Mouse (Mus musculus): ENCODE data around the gene Rbms2.
"Not testable (repeated sequence)": the region's sequence is repeated elsewhere in the genome, so short reads cannot be mapped to it uniquely, and the experiment has no call there.

Gene Rbms2

GRCm38 (mm10) chr10:128193113-128193512, 13.0 kb upstream of the Rbms2 start:
- DNase-seq (ENCODE audit: low spot score) = no peak

GRCm38 (mm10) chr10:128192030-128192766, 12.1 kb upstream of the Rbms2 start:
- DNase-seq (ENCODE audit: low spot score) = not testable (repeated sequence)

- DNase-seq (ENCODE audit: low spot score) = no peak
These were observed 11.4 kb upstream of the Rbms2 start for GRCm38 (mm10) chr10:128191472-128191871.

GRCm38 (mm10) chr10:128188242-128188877, 8.3 kb upstream of the Rbms2 start:
- DNase-seq (ENCODE audit: low spot score) = peak; percentile 70

GRCm38 (mm10) chr10:128187181-128187605, 7.1 kb upstream of the Rbms2 start:
- no peak for DNase-seq (ENCODE audit: low spot score)

- peak; percentile 37 for DNase-seq (ENCODE audit: low spot score)
These were observed 5.9 kb upstream of the Rbms2 start for GRCm38 (mm10) chr10:128185959-128186358.

GRCm38 (mm10) chr10:128185277-128185940, 5.3 kb upstream of the Rbms2 start:
- no peak for DNase-seq (ENCODE audit: low spot score)

GRCm38 (mm10) chr10:128184296-128184695, 4.2 kb upstream of the Rbms2 start:
- DNase-seq (ENCODE audit: low spot score) = no peak

GRCm38 (mm10) chr10:128177316-128177715, 2.8 kb downstream of the Rbms2 start:
- DNase-seq (ENCODE audit: low spot score) = no peak

- peak; percentile 34 for DNase-seq (ENCODE audit: low spot score)
These were observed 3.9 kb downstream of the Rbms2 start for GRCm38 (mm10) chr10:128175996-128176755.

- no peak for DNase-seq (ENCODE audit: low spot score)
These were observed 4.8 kb downstream of the Rbms2 start for GRCm38 (mm10) chr10:128175302-128175701.

- not testable (repeated sequence) for DNase-seq (ENCODE audit: low spot score)
These were observed 8.7 kb downstream of the Rbms2 start for GRCm38 (mm10) chr10:128171348-128171747.

- no peak for DNase-seq (ENCODE audit: low spot score)
These were observed 13.0 kb downstream of the Rbms2 start for GRCm38 (mm10) chr10:128167091-128167490.

GRCm38 (mm10) chr10:128165726-128166125, 14.4 kb downstream of the Rbms2 start:
- DNase-seq (ENCODE audit: low spot score) = not testable (repeated sequence)

- no peak for DNase-seq (ENCODE audit: low spot score)
These were observed 26.1 kb downstream of the Rbms2 start for GRCm38 (mm10) chr10:128153978-128154377.

- no peak for DNase-seq (ENCODE audit: low spot score)
These were observed 29.2 kb downstream of the Rbms2 start for GRCm38 (mm10) chr10:128150941-128151340.

- DNase-seq (ENCODE audit: low spot score) = no peak
These were observed 30.5 kb downstream of the Rbms2 start for GRCm38 (mm10) chr10:128149592-128149991.

GRCm38 (mm10) chr10:128148789-128149365, 31.2 kb downstream of the Rbms2 start:
- no peak for DNase-seq (ENCODE audit: low spot score)

GRCm38 (mm10) chr10:128144961-128145360, 35.1 kb downstream of the Rbms2 start:
- DNase-seq (ENCODE audit: low spot score) = no peak

- no peak for DNase-seq (ENCODE audit: low spot score)
These were observed 36.4 kb downstream of the Rbms2 start for GRCm38 (mm10) chr10:128143659-128144058.

GRCm38 (mm10) chr10:128142165-128142564, 37.9 kb downstream of the Rbms2 start:
- no peak for DNase-seq (ENCODE audit: low spot score)
